Mouse (Mus musculus) midbrain, embryonic 16.5 days (tissue): ENCODE results near the gene Lsp1. TPM values are rescaled to one million over a fixed set of nuclear protein-coding genes. Genes with fewer than 3 reads are reported as not detected.

Experiments
- ATAC-seq: fragments of 200-750 bp; cut with Nextera tagmentation; 2 replicates; pipeline ENCODE4 v1.8.0; 2017; ENCODE audit warnings: moderate TSS enrichment
- H3K27ac ChIP-seq: fragments of 300-500 bp; sonication (generic); 2 replicates; pipeline ENCODE4 v1.5.1; 2014; ENCODE audit warnings: mild to moderate bottlenecking, low read length, mixed read lengths
- H3K27me3 ChIP-seq: fragments of 300-500 bp; sonication (generic); 2 replicates; pipeline ENCODE4 v1.6.1; 2014; ENCODE audit warnings: low read depth, low read length, mixed read lengths; ENCODE audit not compliant: control insufficient read depth, insufficient read depth
- H3K36me3 ChIP-seq: fragments of 300-500 bp; sonication (generic); 2 replicates; pipeline ENCODE4 v1.6.1; 2014; ENCODE audit warnings: mild to moderate bottlenecking, low read length, moderate library complexity, mixed read lengths; ENCODE audit not compliant: control insufficient read depth, insufficient read depth
- H3K4me1 ChIP-seq: fragments of 300-500 bp; sonication (generic); 2 replicates; pipeline ENCODE4 v1.6.1; 2014; ENCODE audit warnings: mild to moderate bottlenecking, low read length, mixed read lengths; ENCODE audit not compliant: control insufficient read depth, insufficient read depth
- H3K4me2 ChIP-seq: fragments of 300-500 bp; sonication (generic); 2 replicates; pipeline ENCODE4 v1.6.1; 2014; ENCODE audit warnings: mild to moderate bottlenecking, low read length, mixed read lengths
- H3K4me3 ChIP-seq: fragments of 300-500 bp; sonication (generic); 2 replicates; pipeline ENCODE4 v1.5.1; 2014; ENCODE audit warnings: low read depth, mild to moderate bottlenecking, low read length, moderate library complexity, mixed read lengths
- H3K9ac ChIP-seq: fragments of 300-500 bp; sonication (generic); 2 replicates; pipeline ENCODE4 v1.6.1; 2014; ENCODE audit warnings: low read depth, low read length, mixed read lengths
- H3K9me3 ChIP-seq: fragments of 300-500 bp; sonication (generic); replicated peaks from 2 replicates; pipeline ENCODE4 v1.6.1; 2014; ENCODE audit warnings: mild to moderate bottlenecking, low read length, mixed read lengths; ENCODE audit not compliant: control insufficient read depth, poor library complexity, severe bottlenecking
- WGBS: fragments of 180-500 bp; shearing (Covaris S2); extraction: QIAGEN DNeasy Blood & Tissue Kit; methylation state at CpG from one replicate; pipeline ENCODE4 v1.1.7; 2014; 5-methylcytosine and 5-hydroxymethylcytosine counted together
- polyA plus RNA-seq: library from polyadenylated mRNA; unstranded; fragments of >200 nt; fragmentation: Nextera tagmentation; extraction: Ambion mirVana; gene quantifications from 2 replicates; pipeline ENCODE4 v1.2.1, GENCODE M21; 2015

Lsp1 gene
- polyA plus RNA-seq, 1 experiment from 2014 or later: 4.8 TPM

DNA sequence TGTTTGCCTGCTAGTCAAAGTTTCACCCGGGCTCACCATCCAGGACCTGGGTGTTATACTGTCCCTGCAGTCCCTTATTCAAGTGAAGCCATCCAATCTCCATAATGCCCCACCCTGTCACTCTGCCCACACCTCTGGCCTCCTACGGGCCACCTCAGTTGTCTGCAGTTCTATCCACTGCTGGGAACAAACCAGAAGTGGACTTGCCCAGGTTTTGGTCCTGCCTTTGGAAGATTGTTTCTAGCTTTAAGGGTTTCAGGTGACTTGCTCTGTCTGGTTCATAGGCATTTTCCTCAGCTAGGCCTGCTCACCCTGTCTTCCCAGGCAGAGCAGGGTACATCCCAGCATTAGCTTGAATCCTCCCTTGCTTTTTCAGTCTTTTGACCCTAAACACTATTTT lies 5.4 kb upstream of the Lsp1 start:
- Histone ChIP-seq H3K4me1 (peaks cover 8% of the 10 kb centered on the region; the same call in 1 of the 2 replicates), H3K9ac (no peak overlapping the region), H3K9me3 (no peaks in the 10 kb centered on the region), H3K4me3 (no peak overlapping the region), H3K4me2 (no peak overlapping the region), H3K27ac (no peak overlapping the region), H3K36me3 (no peaks in the 10 kb centered on the region), H3K27me3 (no peaks in the 10 kb centered on the region)
- WGBS: 51% methylated on average over 2 of the region's 2 CpGs
- ATAC-seq: no peak

DNA sequence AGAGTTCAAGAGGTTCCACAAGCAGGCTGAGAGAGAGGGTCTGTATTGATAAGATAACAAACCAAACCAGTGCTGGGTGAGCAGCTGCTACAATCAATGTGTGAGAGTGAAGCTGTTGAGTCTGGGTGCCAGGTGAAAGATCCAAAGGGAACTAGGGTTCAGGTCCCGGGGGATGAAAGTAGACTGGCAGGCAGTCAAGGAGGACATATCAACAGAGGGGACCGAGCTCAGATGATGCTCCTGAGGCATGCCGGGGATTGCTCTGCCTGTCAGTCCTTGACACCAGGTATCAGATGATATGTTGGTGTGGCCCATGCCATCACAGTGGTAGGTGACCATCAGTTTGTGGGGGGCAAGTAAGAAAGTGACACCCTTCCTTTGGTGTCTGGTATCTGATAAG lies 3.8 kb upstream of the Lsp1 start:
- Histone ChIP-seq H3K4me1 (peaks cover 8% of the 10 kb centered on the region; the same call in 1 of the 2 replicates), H3K9me3 (no peaks in the 10 kb centered on the region), H3K36me3 (no peaks in the 10 kb centered on the region), H3K27ac (peak overlapping the region; percentile 69), H3K9ac (no peak overlapping the region), H3K4me3 (no peak overlapping the region), H3K4me2 (no peak overlapping the region), H3K27me3 (no peaks in the 10 kb centered on the region)
- WGBS: 60% methylated on average over 3 of the region's 3 CpGs
- peak; percentile 18; the same call in 1 of the 2 replicates for ATAC-seq

DNA sequence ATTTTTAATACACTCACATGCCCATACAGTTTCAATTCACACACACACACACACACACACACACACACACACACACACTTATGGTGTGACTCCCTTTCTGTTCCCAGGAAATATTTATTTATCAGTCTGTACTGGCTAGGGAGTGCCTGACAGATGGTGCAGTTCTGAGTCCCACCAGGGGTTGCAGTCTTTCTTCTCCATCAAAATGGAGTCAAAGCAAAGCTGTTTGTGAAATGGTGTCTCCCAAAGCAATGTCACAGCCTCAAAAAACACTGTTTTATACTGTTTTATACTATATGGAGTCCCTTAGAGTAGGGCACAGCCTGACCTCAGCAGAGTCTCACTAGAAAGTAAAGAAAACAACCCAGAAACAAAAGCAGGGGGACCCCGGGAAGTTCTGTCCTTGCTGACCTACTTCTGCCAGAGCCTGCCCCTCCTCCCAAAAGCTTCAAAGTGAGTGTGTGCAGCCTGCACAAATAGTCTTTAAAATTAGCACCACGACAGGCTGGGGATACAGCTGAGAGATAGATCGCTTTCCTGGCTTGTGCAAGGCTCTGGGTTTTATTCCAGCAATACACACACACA lies 3.3 kb upstream of the Lsp1 start:
- no peaks in the 10 kb centered on the region for H3K27me3 ChIP-seq
- WGBS: 14% methylated on average over 3 of the region's 3 CpGs
- H3K27ac ChIP-seq: peak overlapping the region; percentile 69
- peak; percentile 80; the same call in 1 of the 2 replicates for ATAC-seq
- no peaks in the 10 kb centered on the region for H3K9me3 ChIP-seq
- H3K9ac ChIP-seq: no peak overlapping the region
- no peaks in the 10 kb centered on the region for H3K36me3 ChIP-seq
- H3K4me2 ChIP-seq: no peak overlapping the region
- H3K4me1 ChIP-seq: peaks cover 8% of the 10 kb centered on the region; the same call in 1 of the 2 replicates
- no peak overlapping the region for H3K4me3 ChIP-seq

DNA sequence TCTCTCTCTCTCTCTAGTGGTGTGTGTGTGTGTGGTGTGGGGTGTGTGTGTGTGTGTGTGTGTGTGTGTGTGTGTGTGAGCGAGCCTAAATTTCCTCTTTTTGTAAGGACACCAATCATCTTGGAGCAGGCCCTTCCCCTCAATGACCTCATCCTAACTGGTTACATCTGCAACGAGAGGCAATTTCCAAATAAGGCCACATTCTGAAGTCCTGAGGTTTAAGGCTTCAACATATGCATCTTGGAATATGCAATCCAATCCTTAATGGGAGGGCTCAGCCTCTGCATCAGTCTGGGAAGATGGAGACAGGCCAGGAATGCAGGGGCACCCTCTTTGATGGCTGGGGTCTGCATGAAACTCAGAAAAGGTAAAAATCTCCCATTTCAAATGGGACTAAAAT lies 2.6 kb upstream of the Lsp1 start:
- H3K4me3 ChIP-seq: no peak overlapping the region
- H3K4me2 ChIP-seq: no peak overlapping the region
- peak overlapping the region; percentile 69 for H3K27ac ChIP-seq
- WGBS: 33% methylated on average over 2 of the region's 2 CpGs
- peaks cover 8% of the 10 kb centered on the region; the same call in 1 of the 2 replicates for H3K4me1 ChIP-seq
- ATAC-seq: no peak
- H3K9me3 ChIP-seq: no peaks in the 10 kb centered on the region
- H3K27me3 ChIP-seq: no peaks in the 10 kb centered on the region
- H3K36me3 ChIP-seq: no peaks in the 10 kb centered on the region
- no peak overlapping the region for H3K9ac ChIP-seq

DNA sequence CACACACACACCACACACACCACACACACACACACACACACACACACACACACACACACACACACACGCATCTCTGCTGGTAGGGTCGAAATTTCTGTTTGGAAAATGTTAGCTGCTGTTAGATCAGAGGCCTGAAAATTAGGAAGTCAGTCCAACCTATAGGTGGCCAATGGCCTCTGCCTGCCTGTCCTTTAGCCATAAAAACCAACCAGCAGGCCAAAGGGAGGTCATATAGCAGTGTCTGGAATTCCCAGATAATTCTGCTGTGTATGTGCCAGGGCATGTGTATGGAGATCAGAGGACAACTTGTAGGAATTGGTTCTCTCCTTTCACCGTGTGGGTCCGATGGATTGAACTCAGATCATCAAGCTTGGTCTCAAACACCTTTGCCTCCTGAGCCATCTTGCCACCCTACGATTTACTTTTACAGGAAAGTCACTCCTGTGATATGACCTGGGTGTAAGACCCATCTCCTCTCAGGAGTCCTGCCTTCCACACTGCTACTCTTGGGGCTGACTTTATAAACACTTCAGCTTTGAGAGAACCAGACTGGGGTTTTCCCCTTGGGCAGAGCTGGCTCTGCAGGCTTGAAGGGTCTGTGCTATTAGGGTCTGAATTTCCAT lies 1.8 kb upstream of the Lsp1 start:
- Histone ChIP-seq H3K4me3 (no peak overlapping the region), H3K4me2 (no peak overlapping the region), H3K36me3 (no peaks in the 10 kb centered on the region), H3K27me3 (no peaks in the 10 kb centered on the region), H3K9ac (no peak overlapping the region), H3K9me3 (no peaks in the 10 kb centered on the region), H3K27ac (no peak overlapping the region), H3K4me1 (peaks cover 8% of the 10 kb centered on the region; the same call in 1 of the 2 replicates)
- WGBS: 91% methylated on average over 5 of the region's 5 CpGs
- ATAC-seq: no peak

DNA sequence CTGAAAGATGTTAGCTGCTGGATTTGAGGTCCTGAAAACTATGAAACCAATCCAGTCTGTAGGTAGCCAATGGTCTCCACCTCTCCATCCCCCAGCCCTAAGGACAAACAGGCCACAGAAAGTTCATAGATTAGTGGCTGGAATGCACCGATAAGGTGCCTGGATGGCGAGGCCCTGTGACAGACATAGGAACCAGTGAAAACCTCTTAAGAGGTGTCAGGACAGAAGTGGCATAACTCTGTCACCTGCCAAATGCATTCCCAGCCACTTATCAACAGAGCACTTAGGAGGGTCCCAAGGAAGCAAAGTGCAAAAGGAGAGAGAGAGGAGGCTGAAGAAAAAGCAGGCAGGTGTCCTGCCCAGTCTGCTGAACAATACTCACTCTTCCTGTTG lies 1.3 kb upstream of the Lsp1 start:
- 93% methylated on average over 2 of the region's 2 CpGs for WGBS
- no peak for ATAC-seq
- no peaks in the 10 kb centered on the region for H3K36me3 ChIP-seq
- peaks cover 8% of the 10 kb centered on the region; the same call in 1 of the 2 replicates for H3K4me1 ChIP-seq
- no peak overlapping the region for H3K4me3 ChIP-seq
- no peak overlapping the region for H3K4me2 ChIP-seq
- no peak overlapping the region for H3K9ac ChIP-seq
- no peaks in the 10 kb centered on the region for H3K9me3 ChIP-seq
- H3K27me3 ChIP-seq: no peaks in the 10 kb centered on the region
- H3K27ac ChIP-seq: no peak overlapping the region

DNA sequence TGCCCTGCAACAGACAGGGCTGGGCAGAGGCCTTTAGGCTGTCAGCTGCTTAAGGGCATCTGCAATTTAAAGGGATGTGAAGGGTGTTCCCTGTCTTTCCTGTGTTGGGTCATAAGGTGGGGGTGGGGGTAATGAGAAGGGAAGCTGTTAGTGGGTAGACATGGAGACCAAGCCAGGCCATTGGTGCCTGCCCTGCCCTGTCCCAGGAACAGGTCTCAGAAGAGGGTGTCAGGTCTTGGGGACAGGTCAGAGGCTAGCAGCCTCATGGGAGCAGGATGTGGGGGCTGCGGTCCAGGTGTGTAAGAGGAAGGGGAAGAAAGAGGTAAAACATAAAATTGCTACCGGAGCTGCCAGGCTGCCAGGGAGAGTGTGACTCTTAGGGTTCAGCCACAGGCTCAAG lies 837 bp downstream of the Lsp1 start:
- no peak overlapping the region for H3K27ac ChIP-seq

DNA sequence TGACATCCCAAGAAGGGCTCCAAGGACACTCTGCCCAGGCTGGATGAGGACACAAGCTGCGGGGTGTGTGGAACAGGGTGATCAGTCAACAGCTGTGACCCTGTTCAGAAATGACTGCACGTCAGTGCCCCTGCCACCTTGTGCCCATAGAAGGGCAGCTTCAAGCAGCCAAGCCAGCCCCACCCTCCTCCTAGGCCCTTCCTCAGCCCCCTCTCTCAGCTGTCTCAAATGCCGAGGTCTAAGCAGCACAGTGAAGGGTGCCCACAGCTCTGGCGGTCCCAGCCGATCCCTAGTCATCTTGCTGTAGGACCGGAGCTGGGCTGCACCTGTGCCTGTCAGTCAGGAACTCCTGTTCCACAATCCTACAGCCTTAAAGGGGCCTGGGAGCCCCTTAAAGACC lies 1.6 kb downstream of the Lsp1 start:
- WGBS: 86% methylated on average over 6 of the region's 6 CpGs
- Histone ChIP-seq H3K27ac (no peak overlapping the region), H3K36me3 (no peaks in the 10 kb centered on the region), H3K27me3 (no peaks in the 10 kb centered on the region), H3K9ac (no peak overlapping the region), H3K4me3 (no peak overlapping the region), H3K9me3 (no peaks in the 10 kb centered on the region), H3K4me2 (no peak overlapping the region), H3K4me1 (peaks cover 8% of the 10 kb centered on the region; the same call in 1 of the 2 replicates)
- no peak for ATAC-seq

More for the DNA sequence above, 837 bp downstream of the Lsp1 start:
- Histone ChIP-seq H3K4me3 (no peak overlapping the region), H3K4me2 (no peak overlapping the region), H3K9ac (no peak overlapping the region), H3K27me3 (no peaks in the 10 kb centered on the region), H3K4me1 (peaks cover 8% of the 10 kb centered on the region; the same call in 1 of the 2 replicates), H3K9me3 (no peaks in the 10 kb centered on the region), H3K36me3 (no peaks in the 10 kb centered on the region)
- WGBS: 91% methylated on average over 2 of the region's 2 CpGs
- no peak for ATAC-seq

DNA sequence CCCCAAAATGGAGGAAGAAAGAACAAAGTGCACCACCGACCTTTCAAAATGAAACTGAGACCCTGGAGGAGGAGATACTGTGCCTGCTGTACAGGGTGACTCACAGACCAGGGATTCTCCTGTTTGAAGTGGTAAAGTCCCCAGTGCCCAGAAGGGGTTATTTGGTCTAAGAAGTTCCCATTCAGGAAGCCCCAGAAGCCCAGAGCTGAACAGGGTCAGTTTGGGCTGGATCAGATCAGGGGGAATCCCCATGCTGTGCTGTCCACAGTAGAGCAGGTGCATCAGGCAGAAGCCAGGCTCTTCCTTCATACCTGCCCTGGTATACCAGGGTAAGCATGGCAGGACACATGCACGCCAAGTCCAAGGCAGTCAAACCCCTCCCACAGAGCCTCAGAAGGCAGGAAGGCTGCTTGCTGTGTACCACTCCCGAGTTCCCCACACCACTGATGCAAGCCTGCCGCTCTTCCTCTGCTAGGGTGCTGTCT lies 2.0 kb downstream of the Lsp1 start:
- 72% methylated on average over 4 of the region's 4 CpGs for WGBS
- ATAC-seq: no peak
- no peak overlapping the region for H3K27ac ChIP-seq
- no peak overlapping the region for H3K4me3 ChIP-seq
- no peaks in the 10 kb centered on the region for H3K36me3 ChIP-seq
- H3K4me1 ChIP-seq: peaks cover 4% of the 10 kb centered on the region; the same call in 1 of the 2 replicates
- H3K9ac ChIP-seq: no peak overlapping the region
- no peaks in the 10 kb centered on the region for H3K27me3 ChIP-seq
- H3K4me2 ChIP-seq: no peak overlapping the region
- no peaks in the 10 kb centered on the region for H3K9me3 ChIP-seq
